Mouse (Mus musculus): Measurements from ENCODE around the gene Clk1.

GRCm38 (mm10) chr1:58391421-58392267, 32.2 kb downstream of the Clk1 start:
- no peak for TF ChIP-seq CTCF (IDR thresholded peaks at IDR 0.05; ENCODE audit: borderline replicate concordance, extremely low read depth, insufficient read depth, insufficient read length)
- TF ChIP-seq POLR2A (IDR thresholded peaks at IDR 0.05; ENCODE audit: borderline replicate concordance, extremely low read depth, insufficient read depth, insufficient read length, poor library complexity, severe bottlenecking) = no peak

All from brain, embryonic 14.5 days (tissue).